16 mouse cellular contexts compared by ENCODE assay signal in genomic region chr7:119443849-119444248, GRCm38 (mm10). TPM values are rescaled to one million over a fixed set of nuclear protein-coding genes. Genes with fewer than 3 reads are reported as not detected.
DNase-seq lines count a peak whose midpoint lies in the region; ATAC-seq and TF ChIP-seq lines count a peak whose summit lies in the region.
"Had no signal": no experiment of that assay in that cellular context is flagged by ENCODE, and none has a peak within 500 bp of the region (broad histone marks: within the 10 kb centered on the region; RNA-seq: fewer than 3 reads in every experiment).

No protein-coding gene starts in this region.

- DNase-seq in frontal cortex, postnatal 36 days (ENCODE audit: low spot score in 2 of 2) = peak; percentile 10 to 13
- no peak for DNase-seq in frontal cortex, postnatal 10 days (ENCODE audit: low spot score in 2 of 2)
- peak; percentile 1 for DNase-seq in lung, embryonic 14.5 days
- DNase-seq in lung, postnatal 25 days (ENCODE audit: low spot score) = no peak
- DNase-seq in MEL-GATA-1-ER (ENCODE audit: extremely low read depth, low read depth) = peak; percentile 17
- DNase-seq in midbrain, embryonic 11.5 days (ENCODE audit: low spot score, missing footprints) = no peak
- DNase-seq: heart, postnatal 14 days; kidney, postnatal 10 days had no signal

- H3K36me3 ChIP-seq in lung, embryonic 14.5 days (ENCODE audit: insufficient read depth) = no peaks in the 10 kb centered on the region
- no peaks in the 10 kb centered on the region for H3K36me3 ChIP-seq in midbrain, embryonic 11.5 days (ENCODE audit: control insufficient read depth, insufficient read depth, low read length)

- H3K9ac ChIP-seq in lung, embryonic 14.5 days = no peak overlapping the region
- H3K9ac ChIP-seq in midbrain, embryonic 11.5 days (ENCODE audit: low read length) = no peak overlapping the region

- no peaks in the 10 kb centered on the region for H3K9me3 ChIP-seq in lung, embryonic 14.5 days (ENCODE audit: low read depth, low read length)
- no peaks in the 10 kb centered on the region for H3K9me3 ChIP-seq in midbrain, embryonic 11.5 days (ENCODE audit: control insufficient read depth, low read length)
- H3K9me3 ChIP-seq: megakaryocyte, embryonic 14.5 days had no signal

- WGBS in lung, embryonic 14.5 days = 55% methylated on average over 4 of the region's 4 CpGs
- WGBS in midbrain, embryonic 11.5 days = 67% methylated on average over 4 of the region's 4 CpGs

- no peaks in the 10 kb centered on the region for H3K4me1 ChIP-seq in lung, embryonic 14.5 days (ENCODE audit: insufficient read depth)
- H3K4me1 ChIP-seq in midbrain, embryonic 11.5 days (ENCODE audit: control insufficient read depth, insufficient read depth, low read length) = no peaks in the 10 kb centered on the region

- no peaks in the 10 kb centered on the region for H3K27me3 ChIP-seq in lung, embryonic 14.5 days (ENCODE audit: insufficient read depth, low read length)
- no peaks in the 10 kb centered on the region for H3K27me3 ChIP-seq in midbrain, embryonic 11.5 days (ENCODE audit: control insufficient read depth, insufficient read depth, low read length)
- H3K27me3 ChIP-seq: megakaryocyte, embryonic 14.5 days had no signal

- TF ChIP-seq CTCF in lung, embryonic 14.5 days (IDR thresholded peaks at IDR 0.05; ENCODE audit: low read depth) = peak; percentile 35

- no peak for ATAC-seq in lung, embryonic 14.5 days (ENCODE audit: insufficient read depth)
- ATAC-seq in common myeloid progenitor, adult 5-6 weeks (replicated peaks; ENCODE audit: low read depth, poor library complexity, severe bottlenecking) = 0 out of 2 replicates have a peak, but pooled peaks have one; percentile 54
- ATAC-seq in inflammation-experienced regulatory T-cells, adult 6 months = no peak
- no peak for ATAC-seq in midbrain, embryonic 11.5 days (ENCODE audit: low FRiP score)

- no peak overlapping the region for H3K4me3 ChIP-seq in lung, embryonic 14.5 days (ENCODE audit: low read depth, low read length)
- H3K4me3 ChIP-seq in midbrain, embryonic 11.5 days (ENCODE audit: low read depth, low read length) = no peak overlapping the region
- H3K4me3 ChIP-seq: megakaryocyte, embryonic 14.5 days had no signal

- H3K4me2 ChIP-seq in lung, embryonic 14.5 days = no peak overlapping the region
- H3K4me2 ChIP-seq in midbrain, embryonic 11.5 days = no peak overlapping the region

- H3K27ac ChIP-seq in lung, embryonic 14.5 days (ENCODE audit: low read depth) = no peak overlapping the region
- H3K27ac ChIP-seq in midbrain, embryonic 11.5 days (ENCODE audit: low read depth, low read length) = no peak overlapping the region

RNA-seq across cellular contexts. Expression of gene Gp2, which starts 15.2 kb away (rescaled TPM):
- not detected in 2 replicates for polyA plus RNA-seq in lung, embryonic 14.5 days (2014; fragmentation: Nextera tagmentation; extraction: Ambion mirVana)
- total RNA-seq in common myeloid progenitor, adult 5-6 weeks (2017) = not detected in 2 replicates
- polyA plus RNA-seq in inflammation-experienced regulatory T-cells, adult 6 months (2017; shearing (Covaris generic)) = under 1 TPM in 1 of 3 experiments, not detected in 2; 0.25 TPM
- polyA plus RNA-seq in midbrain, embryonic 11.5 days (2014; fragmentation: Nextera tagmentation; extraction: Ambion mirVana) = not detected in 2 replicates
- total RNA-seq: adrenal gland, adult 18-20 months; heart, adult 8-10 months; heart, postnatal 14 days had no signal
- polyA plus RNA-seq: intestine, embryonic 14.5 days; liver, adult 2 months had no signal

RNA-seq across cellular contexts. Expression of gene Umod, which starts 35.2 kb away (rescaled TPM):
- polyA plus RNA-seq in lung, embryonic 14.5 days (2014; fragmentation: Nextera tagmentation; extraction: Ambion mirVana) = not detected in 2 replicates
- not detected in 2 replicates for total RNA-seq in common myeloid progenitor, adult 5-6 weeks (2017)
- polyA plus RNA-seq in inflammation-experienced regulatory T-cells, adult 6 months (2017; shearing (Covaris generic)) = not detected
- polyA plus RNA-seq in midbrain, embryonic 11.5 days (2014; fragmentation: Nextera tagmentation; extraction: Ambion mirVana) = not detected in 2 replicates
- total RNA-seq: adrenal gland, adult 18-20 months; heart, adult 8-10 months; heart, postnatal 14 days had no signal
- polyA plus RNA-seq: intestine, embryonic 14.5 days; lung, embryonic 16.5 days had no signal

Comparison
In these comparisons a context has a peak if more than half of its experiments do, and no peak if none do; other contexts are left out.
1. DNase-seq: peak in frontal cortex, postnatal 36 days (2 of 2), lung, embryonic 14.5 days (single experiment) and MEL-GATA-1-ER (single experiment); none in frontal cortex, postnatal 10 days (0 of 2), lung, postnatal 25 days (single experiment) and midbrain, embryonic 11.5 days (single experiment).